Mouse (Mus musculus) NIH3T3 (cell line): ENCODE results near the gene Sh2d1b1.

Source experiments
- DNase-seq: peaks from one replicate; pipeline ENCODE4 v3.0.0-alpha.2; 2012; ENCODE audit warnings: low read depth

Sh2d1b1 gene

DNA sequence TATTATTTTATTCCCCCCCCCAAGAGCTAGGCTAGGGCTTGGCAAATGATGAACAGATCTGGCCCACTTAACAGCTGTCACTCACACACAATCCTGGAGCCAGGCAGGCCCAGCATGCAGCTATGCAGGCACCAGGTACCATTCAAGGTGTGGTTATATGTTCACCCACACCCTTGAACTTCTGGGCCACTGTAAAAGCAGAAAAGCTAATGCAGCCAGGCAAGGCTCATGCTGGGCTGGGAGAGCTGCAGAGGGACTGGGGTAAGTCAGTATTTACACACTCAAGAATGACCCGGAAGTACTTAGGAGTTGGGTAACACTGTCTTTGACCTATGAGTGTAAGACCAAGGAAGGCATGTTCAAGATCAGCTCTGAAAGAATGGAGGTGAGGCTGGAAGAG lies 47.2 kb downstream of the Sh2d1b1 start:
- no peak for DNase-seq

GRCm38 (mm10) chr1:170325277-170325676 lies 48.2 kb downstream of the Sh2d1b1 start:
- no peak for DNase-seq

DNA sequence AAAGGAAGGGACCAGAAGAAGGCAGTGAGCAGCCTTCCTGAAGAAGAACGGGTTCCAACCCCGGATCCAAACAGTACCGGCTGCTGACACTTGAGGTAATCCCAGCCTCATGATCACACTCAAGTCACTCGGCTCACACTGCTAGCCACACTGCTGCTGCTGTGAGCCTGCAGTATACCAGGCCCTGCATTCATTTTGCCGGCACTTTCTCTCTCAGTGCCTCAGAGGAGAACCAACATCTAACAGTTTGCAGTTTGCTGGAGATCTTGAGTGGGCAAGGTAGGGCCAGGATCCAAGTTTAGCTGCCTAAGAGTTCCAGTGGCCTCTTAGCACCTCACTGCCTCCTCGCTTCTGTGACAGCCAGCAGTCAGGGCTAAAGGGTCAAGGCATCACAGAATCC lies 54.8 kb downstream of the Sh2d1b1 start:
- no peak for DNase-seq

DNA sequence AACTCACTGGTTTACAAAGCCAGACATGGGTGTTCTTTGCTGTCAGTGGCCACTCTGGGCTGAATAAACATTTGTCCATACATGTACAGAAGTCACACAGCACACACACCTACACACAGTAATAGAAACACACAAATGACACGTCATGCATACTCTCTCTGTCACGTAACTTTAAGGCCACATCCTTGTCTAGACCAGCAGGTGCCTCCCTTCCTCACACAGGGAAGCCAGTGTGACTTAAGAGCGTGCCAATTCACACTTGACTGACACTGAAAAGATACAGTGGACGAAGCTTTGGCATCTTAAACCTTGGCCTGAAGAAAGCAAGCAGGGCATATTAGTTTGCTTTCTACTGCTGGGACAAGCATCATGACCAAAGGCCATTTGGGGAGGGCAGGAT lies 55.7 kb downstream of the Sh2d1b1 start:
- DNase-seq: no peak
